Mouse (Mus musculus): ENCODE results near the gene Rexo5.

- no peak for TF ChIP-seq CTCF (conservative IDR thresholded peaks at IDR 0.05; ENCODE audit: low read length)
- no peak for TF ChIP-seq POU5F1 (IDR thresholded peaks at IDR 0.05; ENCODE audit: borderline replicate concordance, low read length)
Measured at GRCm38 (mm10) chr7:119793586-119794250, at the start of gene Rexo5, which contains the start of gene Eri2.
